Mouse (Mus musculus): Measurements from ENCODE around the gene Vmn1r43.
"Not testable (repeated sequence)": the region's sequence is repeated elsewhere in the genome, so short reads cannot be mapped to it uniquely, and the experiment has no call there.

Vmn1r43 gene

DNA sequence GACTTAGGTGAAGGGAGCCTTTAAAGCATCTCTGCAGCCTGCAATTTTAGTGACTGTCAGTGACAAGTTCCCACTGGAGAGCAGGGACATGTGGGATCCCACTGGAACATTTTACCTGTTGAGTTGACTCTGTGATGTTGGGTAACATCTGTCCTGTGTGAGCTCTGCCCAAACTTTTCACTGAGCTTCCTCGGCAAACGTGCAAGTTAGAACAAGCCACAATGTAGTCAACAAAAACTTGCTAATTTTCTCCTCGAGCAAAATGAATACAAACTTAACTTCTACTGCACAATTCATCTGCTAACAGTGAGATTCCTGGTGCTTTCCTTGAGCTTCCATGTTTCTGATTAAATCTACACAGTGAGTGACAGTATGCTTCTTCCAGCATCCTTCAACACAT, at the start of gene Vmn1r43, which contains the start of gene Vmn1r42:
Gene Vmn1r43, minus strand, starts transcription at position 101 of the 400 bp plus-strand sequence.
Gene Vmn1r42, minus strand, starts transcription at position 101 of the 400 bp plus-strand sequence.
- not testable (repeated sequence) for DNase-seq

DNA sequence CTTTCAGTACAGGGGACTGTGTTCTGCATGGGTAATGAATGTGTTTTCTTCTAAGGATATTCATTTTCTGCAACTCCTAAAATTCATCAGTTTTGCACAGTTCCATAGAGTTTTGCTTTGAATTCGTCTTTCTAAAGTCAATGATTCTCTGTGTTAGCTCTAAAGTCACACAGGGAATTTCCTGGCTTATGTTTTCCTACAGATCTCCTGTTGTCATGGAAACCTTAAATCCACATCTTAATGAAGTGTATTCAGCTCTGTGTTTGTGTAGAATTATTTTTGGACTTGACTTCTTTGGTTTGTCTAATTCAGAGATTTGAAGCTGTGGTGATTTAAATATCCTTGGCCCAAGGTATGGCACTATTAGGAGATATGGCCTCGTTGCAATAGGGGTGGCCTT, 7.6 kb upstream of the Vmn1r43 start:
- no peak for DNase-seq

DNA sequence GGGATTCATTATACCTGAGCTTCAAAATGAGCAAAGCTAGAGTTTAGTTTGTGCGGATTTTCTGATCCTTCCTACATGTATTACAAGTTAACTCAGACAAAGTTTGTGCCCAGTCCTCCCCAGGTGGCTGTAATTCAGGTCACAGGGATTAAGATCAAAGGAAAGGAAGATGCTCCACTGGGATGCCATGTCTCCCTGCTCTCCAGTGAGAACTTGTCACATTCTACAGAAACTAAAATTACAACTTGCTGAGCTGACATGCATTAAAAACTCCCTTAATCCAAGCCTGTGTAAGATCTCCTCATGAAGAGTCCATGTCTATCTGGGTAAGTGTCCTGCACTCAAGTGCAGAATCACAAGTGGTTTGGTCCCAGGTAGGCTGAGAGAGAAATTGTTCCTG, 7.1 kb upstream of the Vmn1r43 start, which contains the start of gene Vmn1r44:
Gene Vmn1r44, plus strand, starts transcription at position 301 of the 400 bp plus-strand sequence.
- DNase-seq: no peak

DNA sequence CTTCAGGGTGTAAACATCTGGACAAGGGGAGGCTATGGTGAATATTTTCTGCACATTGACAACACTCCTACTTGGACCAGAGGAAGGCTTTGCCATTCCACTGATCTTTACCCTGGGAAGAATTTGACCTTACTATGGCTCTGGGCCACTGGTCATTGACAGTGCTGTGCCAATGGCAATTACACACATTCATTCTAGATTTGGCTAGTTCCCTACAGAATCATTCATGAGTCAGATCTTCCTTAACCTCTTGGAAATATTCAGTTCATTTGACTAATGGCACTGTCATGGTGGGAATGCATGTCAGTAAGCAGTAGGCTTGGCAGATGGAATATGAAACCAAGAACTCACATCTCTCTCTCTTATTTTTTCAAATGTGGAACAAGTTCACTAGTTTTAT, 4.7 kb upstream of the Vmn1r43 start:
- DNase-seq: no peak

DNA sequence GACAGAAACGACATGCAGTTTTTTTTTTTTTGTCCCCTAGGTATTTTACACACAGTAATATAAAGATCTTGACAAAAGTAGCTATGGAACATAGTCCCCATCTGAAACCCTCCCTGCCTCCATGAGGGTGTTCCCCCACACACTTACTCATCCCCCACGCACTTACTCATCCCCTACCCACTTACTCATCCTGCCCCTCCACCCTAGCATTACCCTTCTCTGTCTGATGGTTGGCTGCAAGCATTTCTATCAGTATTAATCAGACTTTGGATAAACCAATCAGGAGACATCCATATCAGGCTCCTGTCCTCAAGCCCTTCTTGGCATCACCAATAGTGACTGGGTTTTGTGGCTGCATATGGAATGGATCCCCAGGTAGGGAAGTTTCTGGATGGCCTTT, 750 bp upstream of the Vmn1r43 start:
- DNase-seq: no peak

DNA sequence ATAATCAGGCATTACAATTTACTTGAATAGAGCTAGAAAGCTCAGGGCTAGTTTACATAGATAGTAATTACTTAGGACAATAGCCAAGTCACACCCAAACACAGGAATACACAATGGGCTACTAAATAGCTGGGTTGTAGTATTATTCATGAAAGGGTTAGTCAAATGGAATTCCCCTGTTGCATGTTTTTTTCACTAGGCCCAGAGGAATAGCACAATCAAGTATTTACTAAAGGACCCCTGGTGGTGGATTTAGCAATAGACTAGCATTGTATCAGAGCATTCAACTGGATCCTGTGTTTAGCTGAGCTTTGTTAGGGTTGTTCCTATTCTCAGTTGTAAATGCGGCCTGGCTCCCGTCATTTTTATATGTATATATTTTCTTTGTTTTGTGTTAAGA, 8.2 kb downstream of the Vmn1r43 start:
- DNase-seq: no peak

DNA sequence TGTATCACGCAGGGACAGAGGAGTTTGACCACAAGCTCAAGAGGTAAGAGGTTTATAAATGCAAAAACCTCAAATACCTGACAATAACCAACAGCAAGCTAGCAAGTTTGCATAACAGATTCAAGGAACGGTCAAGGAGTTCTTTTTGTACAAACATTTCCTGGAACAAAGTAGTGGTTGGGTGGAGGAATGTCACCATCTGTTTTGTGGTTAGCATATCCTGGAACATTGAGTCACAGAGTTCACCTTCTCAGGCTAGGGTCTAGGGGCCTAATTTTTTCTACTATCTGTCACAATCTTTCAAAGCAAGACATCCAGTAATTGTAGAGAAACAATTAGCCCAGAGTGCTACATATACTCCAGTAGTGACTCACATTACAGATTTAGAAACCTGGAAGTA, 8.9 kb downstream of the Vmn1r43 start:
- no peak for DNase-seq

DNA sequence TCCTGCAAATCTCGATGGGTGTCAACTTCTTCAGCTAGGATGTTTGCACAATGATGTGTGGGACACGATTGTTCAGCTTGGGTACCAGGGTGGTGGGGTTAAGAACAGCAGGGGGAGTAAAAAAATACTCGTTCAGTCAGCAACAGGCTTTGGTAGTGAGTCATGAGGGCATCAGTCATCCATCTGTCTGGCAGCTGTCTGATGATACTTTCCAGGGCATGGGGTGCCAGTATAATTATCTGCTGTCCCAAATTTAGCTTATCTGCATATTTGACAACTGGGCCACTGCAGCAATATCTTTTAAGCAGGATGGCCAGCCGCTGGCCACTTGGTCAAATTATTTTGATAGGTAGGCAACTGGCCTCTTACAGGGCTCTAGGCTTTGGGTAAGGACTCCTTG, 12.4 kb downstream of the Vmn1r43 start:
- no peak for DNase-seq

DNA sequence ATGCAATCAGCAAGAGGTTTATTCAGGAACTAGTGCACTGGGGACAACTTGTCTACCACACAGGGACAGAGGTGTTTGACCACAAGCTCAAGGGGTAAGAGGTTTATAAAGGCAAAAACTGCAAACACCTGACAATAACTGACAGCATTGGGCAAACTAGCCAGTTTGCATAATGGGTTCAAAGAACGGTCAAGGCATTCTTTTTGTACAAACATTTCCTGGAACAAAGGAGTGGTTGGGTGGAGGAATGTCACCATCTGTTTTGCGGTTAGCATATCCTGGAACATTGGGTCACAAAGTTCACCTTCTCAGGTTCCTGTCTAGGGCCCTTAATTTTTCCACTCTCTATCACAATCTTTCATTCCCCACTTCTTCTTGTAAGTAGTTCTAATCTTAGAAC, 16.4 kb downstream of the Vmn1r43 start:
- no peak for DNase-seq

DNA sequence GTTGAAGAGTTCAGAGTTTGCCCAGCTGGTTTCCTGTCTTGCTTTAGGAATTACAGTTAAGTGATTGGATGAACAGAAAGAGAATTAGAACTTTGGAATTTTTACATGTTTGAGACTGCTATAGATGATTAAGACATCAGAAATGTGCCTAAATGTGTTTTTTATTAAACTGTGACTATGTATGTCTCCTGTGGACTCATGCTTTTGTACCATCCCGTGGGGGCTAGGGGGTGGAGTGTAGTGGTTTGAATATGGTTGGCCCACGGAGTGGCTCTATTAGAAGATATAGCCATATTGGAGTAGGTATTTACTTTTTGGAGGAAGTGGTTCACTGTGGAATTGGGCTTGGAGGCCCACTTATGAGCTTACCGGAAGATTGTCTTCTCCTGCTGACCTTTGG, 18.7 kb downstream of the Vmn1r43 start:
- no peak for DNase-seq

All from cerebellum, postnatal 14 days (tissue).